Mouse (Mus musculus) CD4-positive, CD25-positive, alpha-beta regulatory T cell, adult 2 months (primary cell): ENCODE results near the gene Tmem132c.

ENCODE experiments used
- DNase-seq: peaks from one replicate; pipeline ENCODE4 v3.0.0-alpha.2; 2012; ENCODE audit warnings: low read depth, low spot score

The Tmem132c gene

GRCm38 (mm10) chr5:127484813-127485486 is 243.3 kb downstream of the Tmem132c start:
- peak; percentile 29 for DNase-seq

- no peak for DNase-seq
Measured at GRCm38 (mm10) chr5:127487190-127487589, 245.6 kb downstream of the Tmem132c start.

GRCm38 (mm10) chr5:127488666-127489065 is 247.1 kb downstream of the Tmem132c start:
- no peak for DNase-seq

DNA sequence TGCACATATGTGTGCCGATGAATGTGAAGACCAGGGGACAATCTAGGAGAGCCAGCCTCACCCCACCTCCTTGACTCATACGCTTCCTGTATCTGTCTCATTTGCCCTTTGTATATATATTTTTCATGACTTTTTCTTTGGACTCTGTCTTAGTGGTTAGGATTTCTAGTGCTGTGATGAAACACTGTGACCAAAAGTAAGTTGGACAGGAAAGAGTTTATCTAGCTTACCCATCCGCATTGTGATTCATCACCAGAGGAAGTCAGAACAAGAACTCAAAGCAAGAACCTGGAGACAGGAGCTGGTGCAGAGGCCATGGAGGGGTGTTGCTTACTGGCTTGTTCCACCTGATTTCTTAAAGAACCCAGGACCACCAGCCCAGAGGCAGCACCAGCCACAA is 250.1 kb downstream of the Tmem132c start:
- DNase-seq: no peak

- DNase-seq: no peak
Measured at GRCm38 (mm10) chr5:127496895-127497294, 255.3 kb downstream of the Tmem132c start.

GRCm38 (mm10) chr5:127499151-127499827 is 257.7 kb downstream of the Tmem132c start:
- no peak for DNase-seq

DNA sequence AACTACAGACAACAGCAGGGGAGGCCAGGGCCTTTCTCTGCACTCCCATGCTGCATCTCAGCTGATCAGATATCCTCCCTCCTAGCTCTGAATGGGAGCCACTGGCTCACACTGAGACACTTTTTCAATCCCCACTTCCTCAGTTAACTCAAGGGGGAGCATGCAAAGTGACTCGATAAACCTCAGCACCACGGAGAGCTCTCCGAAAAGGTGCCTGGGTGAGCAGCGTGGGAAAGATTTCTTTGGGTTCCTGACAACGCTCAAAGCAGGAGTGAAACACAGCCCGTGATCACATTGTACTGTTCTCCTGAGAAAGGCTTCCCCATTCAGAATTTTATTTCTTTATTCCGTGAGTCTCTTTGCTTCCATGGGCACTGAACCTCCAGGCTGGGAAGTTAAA is 261.2 kb downstream of the Tmem132c start:
- no peak for DNase-seq

GRCm38 (mm10) chr5:127505697-127506096 is 264.1 kb downstream of the Tmem132c start:
- DNase-seq: peak; percentile 4

DNA sequence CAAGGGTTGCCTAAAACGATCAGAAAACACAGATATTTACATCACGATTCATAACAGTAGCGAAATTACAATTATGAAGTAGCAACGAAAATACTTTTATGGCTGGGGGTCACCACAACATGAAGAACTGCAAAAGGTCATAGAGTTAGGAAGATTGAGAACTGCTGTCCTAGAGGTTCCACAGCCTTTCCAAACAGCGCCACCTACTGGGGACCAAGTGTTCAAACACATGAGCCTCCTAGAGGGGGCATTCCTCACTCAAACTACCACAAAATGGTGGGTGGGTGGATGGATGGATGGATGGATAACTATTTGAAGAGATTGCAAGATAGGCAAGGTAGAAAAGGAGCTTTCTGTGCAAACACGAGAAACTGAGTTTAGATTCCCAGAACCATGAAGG is 270.0 kb downstream of the Tmem132c start:
- peak; percentile 9 for DNase-seq

GRCm38 (mm10) chr5:127515960-127516359 is 274.4 kb downstream of the Tmem132c start:
- DNase-seq: no peak

DNA sequence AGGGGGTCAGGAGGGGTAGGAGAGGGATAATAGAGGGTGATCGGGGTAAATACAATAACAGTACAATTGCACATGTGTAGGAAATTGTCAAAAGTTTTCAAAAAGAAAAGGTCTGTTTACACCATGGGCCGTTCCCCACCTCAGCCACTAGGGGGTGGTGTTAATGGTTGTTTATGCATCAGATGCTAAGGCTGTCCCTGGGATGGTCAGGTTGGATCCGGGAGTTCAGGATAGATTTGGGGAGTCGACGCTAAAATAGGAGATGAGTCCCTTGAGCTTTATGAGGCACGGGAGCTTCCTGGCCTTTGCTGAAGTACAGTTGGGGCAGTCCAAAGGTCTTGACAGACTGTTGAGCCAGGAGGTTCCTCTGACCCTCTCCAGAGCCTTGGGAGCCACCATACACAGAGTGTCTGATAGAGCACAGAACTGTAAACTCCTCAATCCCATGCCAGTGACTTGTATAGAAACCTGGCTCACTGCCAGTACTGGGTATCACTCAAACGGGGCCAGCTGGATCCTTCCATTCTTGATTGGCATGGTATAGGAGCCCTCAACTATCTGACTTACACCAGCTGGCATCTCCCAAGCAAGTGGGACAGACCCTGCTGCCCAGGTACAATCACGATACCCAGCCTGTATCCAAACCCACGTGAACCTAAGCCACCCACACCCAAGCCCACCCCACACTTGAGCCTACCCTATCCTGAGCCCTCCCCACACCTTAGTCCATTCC is 281.3 kb downstream of the Tmem132c start:
- DNase-seq: peak; percentile 5

GRCm38 (mm10) chr5:127527344-127527974 is 285.9 kb downstream of the Tmem132c start:
- no peak for DNase-seq

DNA sequence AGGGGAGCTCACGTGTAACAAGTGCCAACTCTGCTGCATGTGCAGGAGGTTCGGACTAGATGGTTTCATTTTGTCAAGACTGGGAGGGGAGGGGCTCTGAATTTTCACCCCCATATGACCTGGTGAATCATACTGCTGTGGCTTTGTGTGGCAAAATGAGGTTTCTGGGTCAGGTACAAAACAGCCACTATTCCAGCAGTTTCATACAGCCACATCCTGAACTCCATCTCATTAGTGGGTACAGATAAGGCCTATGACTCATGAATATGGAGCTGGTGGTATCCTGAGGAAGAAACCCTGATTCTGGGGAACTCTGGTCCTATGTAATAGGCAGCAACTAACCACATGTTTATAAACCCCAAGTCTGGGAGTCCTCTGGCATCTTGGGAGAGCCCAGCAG is 295.9 kb downstream of the Tmem132c start:
- no peak for DNase-seq

- DNase-seq: no peak
Measured at GRCm38 (mm10) chr5:127546585-127546991, 305.0 kb downstream of the Tmem132c start.

GRCm38 (mm10) chr5:127548136-127548535 is 306.5 kb downstream of the Tmem132c start:
- no peak for DNase-seq

DNA sequence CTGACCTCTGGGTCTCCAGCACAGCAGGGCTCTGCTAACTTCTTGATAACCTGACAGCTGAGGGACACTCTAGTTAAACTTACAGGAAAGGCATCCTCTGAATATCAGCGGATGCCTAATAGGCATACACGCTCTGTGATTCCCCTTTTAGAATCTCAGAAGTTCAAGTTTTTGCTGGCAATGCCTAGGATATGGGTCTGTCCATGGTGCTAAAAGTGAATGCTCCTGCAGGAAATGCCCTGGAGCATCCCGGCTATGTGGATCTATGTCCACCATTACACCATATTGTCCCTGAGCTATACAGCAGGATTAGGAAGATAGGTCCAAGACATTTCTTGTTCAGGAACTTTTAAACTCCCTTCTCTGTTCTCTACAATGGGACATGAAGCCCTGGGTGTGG is 319.5 kb downstream of the Tmem132c start:
- DNase-seq: no peak

DNA sequence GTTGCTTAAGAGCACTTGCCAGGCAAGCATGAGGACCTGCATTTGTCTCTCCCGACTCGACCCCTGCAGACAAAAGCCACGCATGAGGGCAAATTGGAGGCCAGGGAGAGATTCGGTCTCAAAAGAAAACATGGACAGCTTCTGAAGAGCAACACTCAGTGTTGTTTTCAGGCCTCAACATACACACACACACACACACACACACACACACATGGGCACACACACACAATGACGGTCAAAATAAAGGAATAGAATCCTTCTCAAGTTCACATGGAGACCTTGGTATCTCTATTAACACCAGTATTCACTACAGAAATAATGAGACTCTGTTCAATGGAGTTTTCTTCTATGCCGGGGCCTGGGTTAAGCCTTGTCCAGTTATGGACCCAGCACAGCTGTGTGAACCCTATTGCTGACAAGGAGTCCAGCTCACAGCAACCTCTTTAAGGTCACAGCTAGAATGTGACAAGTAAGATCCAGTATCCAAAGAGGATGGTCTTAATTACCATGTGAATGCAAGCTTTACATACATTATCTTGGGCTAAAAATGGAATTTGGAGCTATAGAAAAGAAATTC is 325.6 kb downstream of the Tmem132c start:
- DNase-seq: no peak

- peak; percentile 4 for DNase-seq
Measured at GRCm38 (mm10) chr5:127577419-127577818, 335.8 kb downstream of the Tmem132c start.

- DNase-seq: no peak
Measured at GRCm38 (mm10) chr5:127583658-127584057, 342.1 kb downstream of the Tmem132c start.

GRCm38 (mm10) chr5:127587854-127588253 is 346.2 kb downstream of the Tmem132c start:
- DNase-seq: peak; percentile 12

- DNase-seq: no peak
Measured at GRCm38 (mm10) chr5:127592406-127592805, 350.8 kb downstream of the Tmem132c start.

DNA sequence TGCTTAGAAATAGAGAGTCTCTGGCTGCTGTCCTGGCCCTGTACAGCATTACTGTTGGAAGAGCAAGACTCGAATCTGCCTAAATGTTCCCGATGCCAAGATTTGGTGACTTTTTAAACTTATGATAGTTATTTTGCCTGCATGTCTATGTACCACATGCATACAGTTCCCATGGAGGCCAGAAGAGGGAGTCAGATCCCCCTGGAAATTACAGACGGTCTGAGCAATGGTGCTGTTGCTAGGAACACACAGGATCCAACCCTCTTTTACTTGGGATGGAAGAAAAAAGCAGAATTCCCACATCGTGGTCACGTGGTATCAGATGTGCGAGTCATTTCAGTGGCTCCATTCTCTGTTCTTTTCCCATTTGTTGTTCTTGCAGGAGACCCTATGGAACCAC is 351.2 kb downstream of the Tmem132c start:
- DNase-seq: no peak
